Mouse (Mus musculus): ENCODE measurements around the gene Tas1r3.

Tas1r3 gene

DNA sequence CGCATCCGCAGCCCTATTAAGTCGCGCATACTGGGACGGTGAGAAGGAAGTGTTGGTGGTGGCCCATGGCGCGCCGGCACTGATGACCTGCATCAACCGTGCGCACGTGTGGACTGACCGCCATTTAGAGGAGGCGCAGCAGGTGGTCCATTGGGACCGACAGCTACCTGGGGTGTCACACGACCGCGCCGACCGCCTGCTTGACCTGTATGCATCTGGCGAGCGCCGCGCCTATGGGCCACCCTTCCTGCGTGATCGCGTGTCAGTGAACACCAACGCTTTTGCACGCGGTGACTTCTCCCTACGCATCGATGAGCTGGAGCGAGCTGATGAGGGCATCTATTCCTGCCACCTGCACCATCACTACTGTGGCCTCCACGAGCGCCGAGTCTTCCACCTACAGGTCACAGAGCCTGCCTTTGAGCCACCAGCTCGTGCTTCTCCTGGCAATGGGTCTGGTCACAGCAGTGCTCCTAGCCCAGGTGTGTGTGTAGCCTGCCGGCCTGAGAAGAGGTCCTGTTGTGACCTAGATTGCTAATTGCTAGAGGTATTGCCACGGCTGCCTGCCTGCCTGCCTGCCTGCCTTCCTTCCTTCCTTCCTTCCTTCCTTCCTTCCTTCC lies 21.4 kb downstream of the Tas1r3 start:
- peak; percentile 45 for DNase-seq (ENCODE audit: low read depth, low spot score)

DNA sequence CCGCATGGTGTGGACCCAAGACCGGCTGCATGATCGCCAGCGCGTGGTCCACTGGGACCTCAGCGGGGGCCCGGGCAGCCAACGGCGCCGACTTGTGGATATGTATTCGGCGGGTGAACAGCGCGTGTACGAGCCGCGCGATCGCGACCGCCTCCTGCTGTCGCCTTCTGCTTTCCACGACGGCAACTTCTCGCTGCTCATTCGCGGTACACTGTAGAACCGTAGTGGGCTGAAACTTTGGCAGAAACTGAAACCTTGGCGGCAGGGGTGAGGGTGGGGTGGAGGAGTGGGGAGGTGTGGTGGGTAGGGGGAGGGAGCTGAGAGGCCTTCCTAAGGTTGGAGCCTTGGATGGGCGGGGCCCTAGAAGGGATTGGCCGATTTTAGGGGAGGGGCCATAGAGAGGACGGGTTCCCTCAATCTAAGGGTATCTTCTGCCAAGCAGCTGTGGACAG lies 22.1 kb downstream of the Tas1r3 start:
- DNase-seq (ENCODE audit: low read depth, low spot score), result peak; percentile 60

DNA sequence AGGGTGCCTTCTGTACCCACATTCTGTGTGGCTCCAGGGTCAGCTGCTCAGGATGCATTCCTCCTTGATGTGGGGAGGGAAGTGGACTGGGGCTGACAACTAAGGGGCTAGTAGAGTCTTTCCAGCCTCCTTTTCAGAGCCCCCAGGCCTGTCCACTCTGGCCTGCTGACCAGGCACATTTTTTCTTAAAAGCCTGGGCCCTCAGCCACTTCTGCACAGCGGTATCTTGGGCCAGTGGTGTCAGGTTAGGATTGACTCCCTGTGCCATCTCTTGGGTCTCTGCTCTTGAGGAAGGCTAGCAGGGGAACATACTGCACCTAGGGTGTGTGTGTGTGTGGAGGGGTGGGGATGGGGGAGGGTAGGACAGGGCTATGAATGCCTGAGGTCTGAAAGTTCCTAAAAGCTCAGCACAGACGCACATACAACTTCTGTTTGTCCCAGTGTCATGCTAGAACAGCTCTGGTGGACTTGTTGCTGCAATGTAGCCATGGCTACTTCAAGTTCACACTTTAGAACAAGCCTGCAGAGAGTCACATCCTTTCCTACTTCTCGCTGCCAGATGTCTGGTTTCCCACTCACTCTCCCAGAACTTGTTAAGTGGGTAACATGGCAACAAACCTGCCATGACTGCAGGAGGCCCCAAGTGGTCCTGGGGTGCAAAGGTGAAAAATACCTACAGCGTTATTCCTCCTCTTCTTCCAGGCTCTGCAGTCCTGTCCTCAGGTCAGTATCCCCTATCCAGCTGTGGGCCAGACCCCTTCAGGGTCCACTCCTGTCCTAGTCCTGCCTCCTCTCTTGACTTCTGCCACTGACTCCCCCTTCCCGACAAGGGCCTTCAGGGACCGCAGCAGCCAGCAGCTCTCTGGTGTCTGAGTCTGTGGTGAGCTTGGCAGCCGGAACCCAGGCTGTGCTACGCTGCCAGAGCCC lies 22.8 kb downstream of the Tas1r3 start:
- DNase-seq (ENCODE audit: low read depth, low spot score), result no peak

DNA sequence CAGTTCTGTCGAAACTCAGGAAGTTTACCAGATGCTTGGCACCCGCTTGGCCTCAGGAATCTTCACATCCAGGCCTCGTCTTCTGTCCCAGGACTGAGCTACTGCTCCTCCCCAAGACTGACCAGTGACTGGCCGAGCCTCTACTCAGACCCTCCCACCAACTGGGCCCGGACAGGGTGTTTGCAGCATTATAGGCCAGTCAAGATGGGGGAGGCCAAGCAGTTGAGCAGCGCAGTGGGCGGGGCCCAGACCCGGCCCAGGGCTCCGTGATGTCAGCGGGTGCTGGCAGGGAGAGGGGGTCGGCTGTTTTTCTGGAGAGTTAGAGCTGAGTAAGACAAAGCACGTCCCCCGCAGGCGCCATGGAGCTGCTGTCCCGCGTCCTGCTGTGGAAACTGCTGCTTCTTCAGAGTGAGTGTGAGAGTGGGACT lies 23.7 kb downstream of the Tas1r3 start, which contains the start of gene Mxra8:
TSS of gene Mxra8 (plus strand) at position 198 of the 428 bp plus-strand sequence.
- peak; percentile 36 for DNase-seq (ENCODE audit: low read depth, low spot score)

DNA sequence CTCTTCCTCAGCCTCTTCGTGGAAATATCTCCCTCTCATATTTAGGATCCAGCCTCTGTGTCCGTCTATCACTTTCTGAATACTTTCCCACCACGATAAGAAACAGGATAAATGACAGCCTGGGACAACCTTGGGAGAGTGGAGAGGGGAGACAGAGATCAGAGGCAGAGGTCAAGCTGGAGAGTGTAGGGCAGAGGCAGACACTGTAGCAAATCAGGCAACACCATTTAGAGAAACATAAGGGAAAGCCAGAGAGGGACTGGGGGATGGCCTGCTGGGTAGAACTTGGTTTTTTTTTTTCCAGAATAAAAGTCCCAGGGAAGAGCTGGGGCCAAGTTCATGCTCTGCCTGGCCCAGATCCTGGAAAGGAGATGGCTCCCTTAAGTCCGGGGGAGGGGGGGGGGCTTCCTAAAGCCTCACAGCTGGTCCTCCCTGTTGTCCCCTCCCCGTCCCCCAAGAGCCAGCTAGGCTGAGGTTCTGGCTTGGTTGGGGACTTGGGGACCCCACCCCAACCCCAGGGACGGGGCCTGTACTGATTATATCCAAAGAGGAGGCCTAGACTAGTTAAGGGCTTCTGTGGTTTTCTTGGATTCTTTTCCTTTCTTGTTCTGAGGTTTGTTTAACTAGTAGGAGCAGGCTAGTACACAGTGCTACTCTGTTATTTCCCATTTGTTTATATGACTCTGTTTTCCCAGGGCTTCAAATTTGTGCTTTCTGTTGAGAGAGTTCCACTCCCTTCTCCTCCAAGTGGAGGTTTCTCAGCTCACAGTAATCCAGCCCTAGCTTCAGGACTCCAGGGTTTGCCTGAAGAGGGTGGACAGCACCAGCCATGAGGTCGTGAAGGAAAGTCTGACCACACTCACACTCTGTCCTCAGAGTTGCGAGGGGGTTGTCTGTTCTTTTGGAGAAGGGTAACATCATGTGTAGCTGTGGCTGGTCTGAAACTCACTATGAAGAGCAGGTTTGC lies 24.7 kb downstream of the Tas1r3 start:
- no peak for DNase-seq (ENCODE audit: low read depth, low spot score)

DNA sequence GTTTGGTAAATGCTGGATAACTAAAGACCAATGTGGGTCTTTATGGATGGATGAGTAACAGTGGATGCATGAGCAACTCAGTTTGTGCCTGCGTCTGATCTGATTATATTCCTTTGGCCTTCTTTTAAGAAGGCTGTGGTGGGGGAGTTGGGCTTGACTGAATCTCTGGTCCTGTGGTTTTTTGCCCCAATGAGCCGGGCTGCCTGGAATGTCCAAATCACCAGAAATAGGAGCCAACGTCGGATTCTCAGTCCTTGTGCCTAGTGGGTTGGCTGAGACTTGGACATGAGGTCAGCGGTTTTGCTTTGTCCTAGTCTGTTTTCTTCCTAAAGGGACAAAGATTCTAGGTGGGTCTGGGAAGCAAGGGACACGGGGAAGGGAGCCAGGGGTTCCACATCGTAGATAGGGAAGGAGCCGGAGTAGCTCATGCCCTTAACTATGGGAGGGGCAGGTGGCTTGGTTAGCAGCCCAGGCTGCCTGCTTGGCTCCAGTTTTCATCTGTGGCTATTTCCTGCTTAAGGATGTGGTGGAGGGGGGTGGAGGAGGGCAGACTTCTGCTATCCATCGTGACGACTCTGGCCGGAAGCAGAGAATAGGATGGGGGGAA lies 25.7 kb downstream of the Tas1r3 start:
- no peak for DNase-seq (ENCODE audit: low read depth, low spot score)

DNA sequence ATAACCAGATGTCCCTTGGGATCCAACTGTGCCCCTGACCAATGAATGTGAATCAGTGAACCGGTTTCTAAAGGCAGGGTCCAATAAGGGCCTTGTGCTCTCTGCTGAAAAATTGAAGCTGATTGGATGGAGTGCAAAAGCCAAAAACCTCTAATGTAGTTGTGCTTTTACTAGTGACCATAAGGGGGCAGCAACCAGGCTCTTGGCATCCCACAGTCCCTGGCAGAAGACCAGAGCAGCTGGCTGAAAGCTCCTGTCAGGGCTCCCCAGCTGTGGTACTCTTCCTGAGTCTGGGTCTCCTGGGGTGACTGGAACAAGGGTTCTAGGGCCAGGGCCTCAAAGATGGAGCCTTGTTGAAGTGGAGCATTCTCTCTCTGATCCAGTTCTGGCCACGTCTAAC lies 29.3 kb downstream of the Tas1r3 start:
- DNase-seq (ENCODE audit: low read depth, low spot score), result peak; percentile 90

DNA sequence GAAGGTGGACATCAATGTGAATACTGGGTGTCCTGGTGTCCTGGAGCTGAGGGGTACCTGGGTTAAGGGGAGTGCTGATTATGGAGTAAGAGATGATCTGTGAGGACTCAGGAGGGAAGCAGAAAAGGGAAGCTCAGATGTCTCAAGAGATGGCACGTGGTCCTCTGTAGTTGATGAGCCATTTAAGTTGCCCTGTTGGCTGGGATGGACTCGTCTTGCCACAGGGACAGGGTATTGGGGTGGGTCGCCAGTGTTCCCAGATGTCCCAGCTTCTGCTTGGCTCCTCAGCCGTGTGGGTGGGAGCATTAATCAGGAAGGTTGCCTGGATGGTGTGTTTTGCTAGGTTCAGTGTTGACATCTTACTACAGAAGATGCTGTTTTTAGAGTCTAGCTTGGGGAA lies 29.9 kb downstream of the Tas1r3 start:
- DNase-seq (ENCODE audit: low read depth, low spot score), result no peak

DNA sequence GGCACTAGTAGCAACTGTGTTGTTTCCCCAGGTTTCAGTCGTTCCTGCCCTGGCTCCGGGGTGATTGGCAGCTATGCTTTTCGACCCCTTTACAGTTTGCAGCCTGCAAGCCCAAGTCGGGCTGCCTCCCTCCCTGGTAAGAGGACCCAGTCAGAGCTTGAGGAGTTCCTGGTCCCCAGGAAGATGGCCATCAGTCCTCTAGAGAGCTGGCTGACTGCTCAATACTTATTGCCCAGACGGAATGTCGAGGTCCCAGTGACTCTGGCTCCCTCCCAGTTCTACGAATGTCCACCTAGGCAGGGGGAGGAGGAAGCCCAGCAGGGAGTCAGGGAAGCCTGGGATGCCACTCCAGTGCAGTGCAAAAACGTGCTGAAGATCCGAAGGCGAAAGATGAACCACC lies 30.8 kb downstream of the Tas1r3 start:
- no peak for DNase-seq (ENCODE audit: low read depth, low spot score)

DNA sequence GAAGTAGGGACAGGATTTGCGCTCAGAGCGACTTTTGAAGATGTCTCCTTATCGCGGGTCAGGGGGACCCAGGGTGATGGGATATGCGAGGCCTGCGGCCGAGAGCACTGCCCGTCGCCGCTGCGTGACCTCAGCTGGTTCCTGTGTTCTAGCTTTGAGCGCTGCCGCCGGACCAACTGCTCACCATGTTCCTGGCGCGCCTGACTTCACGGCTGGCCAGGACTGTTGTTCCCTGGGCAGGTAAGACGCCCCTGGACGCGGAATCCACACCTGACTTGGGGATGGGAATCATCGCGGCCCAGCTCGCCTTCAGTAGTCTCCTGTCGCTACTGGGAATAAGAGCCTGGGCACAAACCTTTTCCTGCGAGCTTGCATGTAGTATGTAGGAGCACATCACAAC lies 31.3 kb downstream of the Tas1r3 start:
- no peak for DNase-seq (ENCODE audit: low read depth, low spot score)

DNA sequence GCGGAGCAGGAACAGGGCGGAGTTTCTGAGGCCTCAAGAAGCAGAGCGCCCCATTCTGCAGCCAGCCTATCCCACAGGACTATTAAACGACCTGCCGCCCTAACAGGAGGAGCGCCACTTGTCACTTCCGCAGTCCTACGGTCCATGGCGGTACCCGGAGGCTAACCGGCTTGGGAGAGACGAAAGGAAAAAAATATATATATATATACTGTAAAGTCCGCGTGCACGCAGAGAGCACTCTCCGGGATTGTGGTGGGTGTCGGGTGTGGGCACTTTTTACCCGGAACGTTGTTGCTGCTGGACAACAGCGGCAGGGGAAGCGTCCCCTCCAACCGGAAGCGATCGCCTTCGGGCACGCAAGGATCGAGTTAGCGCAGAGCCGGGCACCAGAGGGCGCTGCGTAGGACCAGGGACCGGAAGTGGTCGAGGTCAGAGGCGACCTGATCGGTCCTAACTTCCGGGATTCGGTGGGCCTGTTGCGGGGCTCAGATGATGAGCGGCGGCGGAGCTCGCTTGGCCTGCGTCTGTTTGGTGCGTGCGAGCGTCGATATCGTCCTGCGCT lies 31.9 kb downstream of the Tas1r3 start, which contains the start of gene Aurkaip1:
TSS of gene Aurkaip1 (plus strand) at position 68 of the 562 bp plus-strand sequence.
- DNase-seq (ENCODE audit: low read depth, low spot score), result peak; percentile 99

DNA sequence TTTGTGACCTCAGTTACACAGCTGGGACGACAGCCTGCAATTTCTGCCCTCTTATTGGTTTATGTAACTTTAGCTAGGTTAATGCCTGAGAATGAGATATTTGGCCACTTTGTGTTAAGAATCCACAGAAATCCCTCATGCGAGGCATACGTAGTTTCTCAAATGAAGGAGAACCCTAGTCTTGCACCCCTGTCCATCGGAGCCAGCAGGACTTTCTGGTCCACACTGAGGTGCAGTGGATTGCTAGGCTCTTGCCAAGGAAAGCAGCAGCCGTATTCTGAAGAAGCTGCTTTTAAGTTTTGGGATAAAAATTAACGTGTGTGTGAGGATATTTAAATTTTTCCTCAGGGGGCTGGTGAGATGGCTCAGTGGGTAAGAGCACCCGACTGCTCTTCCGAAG lies 32.6 kb downstream of the Tas1r3 start:
- DNase-seq (ENCODE audit: low read depth, low spot score), result no peak

DNA sequence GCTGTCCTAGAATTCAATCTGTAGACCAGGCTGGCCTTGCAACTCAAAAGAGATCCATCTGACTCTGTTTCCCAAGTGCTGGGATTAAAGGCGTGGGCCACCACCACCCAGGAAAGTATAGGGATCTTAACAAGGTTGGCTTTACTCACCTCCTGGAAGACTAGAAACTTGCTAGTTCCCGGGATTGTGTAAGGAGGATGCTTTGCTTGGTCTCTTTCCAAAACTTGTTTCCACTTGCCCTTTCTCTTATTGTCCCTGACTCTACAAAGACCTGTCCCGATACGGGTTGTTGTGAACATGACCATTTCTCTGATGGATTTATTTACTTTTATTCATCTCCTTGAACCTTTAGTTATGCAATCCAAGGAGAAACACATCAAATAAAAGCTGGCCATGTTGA lies 33.3 kb downstream of the Tas1r3 start:
- DNase-seq (ENCODE audit: low read depth, low spot score), result no peak

DNA sequence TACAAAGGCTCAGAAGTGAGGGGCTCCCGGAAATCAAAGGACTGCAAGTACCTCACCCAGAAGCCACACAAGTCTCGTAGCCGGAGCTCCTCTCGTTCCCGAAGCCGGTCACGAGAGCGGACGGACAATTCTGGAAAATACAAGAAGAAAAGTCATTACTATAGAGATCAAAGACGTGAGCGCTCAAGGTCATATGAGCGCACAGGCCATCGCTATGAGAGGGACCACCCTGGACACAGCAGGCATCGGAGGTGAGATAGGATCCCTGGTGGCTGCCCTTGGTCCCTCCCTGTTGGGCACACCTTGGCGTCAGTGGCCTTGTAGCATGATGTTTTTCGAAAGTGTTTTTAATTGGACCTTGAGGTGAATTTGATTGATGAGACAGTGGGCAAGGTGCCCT lies 39.7 kb downstream of the Tas1r3 start:
- DNase-seq (ENCODE audit: low read depth, low spot score), result no peak

DNA sequence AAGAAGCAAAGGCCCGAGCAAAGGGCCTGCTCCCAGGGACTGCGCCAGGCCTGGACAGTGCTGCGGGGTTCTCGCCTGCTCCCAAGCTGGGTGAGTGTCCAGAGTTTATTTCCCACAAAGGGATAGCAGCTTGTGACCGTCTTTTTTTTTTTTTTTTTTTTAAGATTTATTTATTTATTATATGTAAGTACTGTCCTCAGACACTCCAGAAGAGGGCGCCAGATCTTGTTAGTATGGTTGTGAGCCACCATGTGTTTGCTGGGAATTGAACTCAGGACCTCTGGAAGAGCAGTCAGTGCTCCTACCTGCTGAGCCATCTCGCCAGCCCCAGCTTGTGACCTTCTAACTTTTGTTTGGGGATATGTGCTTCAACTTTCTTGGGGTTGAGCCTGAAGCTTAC lies 42.1 kb downstream of the Tas1r3 start:
- peak; percentile 35 for DNase-seq (ENCODE audit: low read depth, low spot score)

DNA sequence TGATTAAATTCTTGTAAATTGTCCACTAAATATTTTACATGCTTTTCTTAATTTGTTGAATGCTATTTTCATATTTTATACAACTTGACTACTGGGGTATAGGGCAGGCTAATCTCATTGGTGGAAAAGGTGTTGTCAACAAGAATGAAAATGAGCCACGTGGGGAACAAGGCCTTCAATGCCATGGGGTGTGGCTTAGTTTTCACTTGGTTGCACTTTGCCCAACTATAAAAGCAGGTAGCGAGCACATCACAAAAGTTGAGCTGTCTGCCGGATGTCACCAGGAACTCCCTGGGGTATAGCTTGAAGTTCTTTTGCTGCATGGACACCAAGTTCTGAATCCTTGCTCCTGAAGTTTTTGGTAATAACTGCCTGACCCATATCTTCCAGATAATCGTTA lies 45.6 kb downstream of the Tas1r3 start:
- no peak for DNase-seq (ENCODE audit: low read depth, low spot score)

DNA sequence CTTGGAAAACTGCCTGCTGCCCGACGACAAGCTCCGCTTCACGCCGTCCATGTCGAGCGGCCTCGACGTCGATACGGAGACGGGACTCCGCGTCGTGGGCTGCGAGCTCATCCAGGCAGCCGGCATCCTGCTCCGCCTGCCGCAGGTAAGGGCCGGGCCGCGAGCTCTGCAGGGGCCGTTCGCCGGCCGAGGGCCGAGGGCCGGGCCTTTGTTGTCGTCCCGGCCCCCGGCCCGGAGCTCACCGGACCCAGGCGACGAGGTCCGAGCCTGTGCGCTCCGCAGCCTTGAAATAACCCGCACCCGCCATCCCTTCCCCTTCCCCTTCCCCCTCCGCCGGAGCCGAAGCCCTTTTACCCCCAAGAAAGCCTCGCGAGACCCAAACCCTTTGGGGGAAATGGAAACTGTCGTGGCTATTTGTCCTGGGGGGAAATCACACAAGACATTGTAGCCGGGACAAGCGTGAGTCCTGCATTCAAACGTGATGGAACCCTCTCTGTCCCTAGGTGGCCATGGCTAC lies 50.4 kb downstream of the Tas1r3 start:
- peak; percentile 23 for DNase-seq (ENCODE audit: low read depth, low spot score)

DNA sequence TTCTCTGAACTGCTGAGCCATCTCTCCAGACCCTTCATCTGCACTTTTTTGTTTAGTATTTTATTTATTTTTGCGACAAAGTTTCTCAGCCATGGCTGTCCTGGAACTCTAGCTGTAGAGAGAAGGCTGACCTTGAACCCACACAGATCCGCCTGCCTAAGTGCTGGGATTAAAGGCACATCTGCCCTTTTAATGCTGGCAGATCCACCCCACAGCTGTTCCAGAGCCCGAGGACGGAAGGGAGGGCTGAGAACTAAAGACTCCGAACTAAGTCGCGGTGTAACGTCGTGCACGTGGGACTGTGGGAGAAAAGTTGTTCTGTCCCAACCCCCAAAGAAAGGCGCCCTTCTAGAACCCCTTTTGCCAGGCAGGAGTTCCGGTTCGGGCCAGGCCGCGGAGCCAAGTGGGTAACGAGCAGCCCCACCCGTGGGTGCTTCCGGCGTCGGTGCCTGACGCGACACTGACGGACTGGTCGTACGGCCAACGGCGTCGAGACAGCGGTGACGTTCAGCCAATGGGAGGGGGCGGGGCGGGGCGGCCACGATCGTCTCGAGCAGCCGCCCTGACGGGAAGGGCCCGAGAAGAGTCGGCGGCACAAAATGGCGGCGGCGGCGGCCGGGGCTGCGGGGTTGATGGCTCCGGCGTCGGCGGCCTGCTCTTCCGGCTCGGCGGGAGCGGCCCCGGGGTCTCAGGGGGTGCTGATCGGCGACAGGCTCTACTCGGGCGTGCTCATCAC lies 51.1 kb downstream of the Tas1r3 start, which contains the start of gene Ccnl2:
TSS of gene Ccnl2 (plus strand) at position 561 of the 736 bp plus-strand sequence.
- peak; percentile 99 for DNase-seq (ENCODE audit: low read depth, low spot score)
